Mouse (Mus musculus) neural tube, embryonic 11.5 days (tissue): ENCODE results near the gene Tex46. TPM values are rescaled to one million over a fixed set of nuclear protein-coding genes. Genes with fewer than 3 reads are reported as not detected.

Source experiments
- ATAC-seq: fragments of 200-750 bp; cut with Nextera tagmentation; 2 replicates; pipeline ENCODE4 v1.8.0; 2017; ENCODE audit warnings: moderate number of reproducible peaks, mild to moderate bottlenecking, moderate TSS enrichment, moderate library complexity; ENCODE audit not compliant: insufficient read depth, low FRiP score, low TSS enrichment
- DNase-seq: peaks from one replicate; pipeline ENCODE4 v3.0.0-alpha.2; 2015; ENCODE audit warnings: low spot score
- H3K27ac ChIP-seq: fragments of 300-500 bp; sonication (generic); 2 replicates; pipeline ENCODE4 v1.5.1; 2014; ENCODE audit warnings: low read depth, mild to moderate bottlenecking, low read length
- H3K27me3 ChIP-seq: fragments of 300-500 bp; sonication (generic); 2 replicates; pipeline ENCODE4 v1.6.1; 2014; ENCODE audit warnings: mild to moderate bottlenecking, low read length, mixed read lengths; ENCODE audit not compliant: control insufficient read depth, insufficient read depth
- H3K36me3 ChIP-seq: fragments of 300-500 bp; sonication (generic); 2 replicates; pipeline ENCODE4 v1.6.1; 2014; ENCODE audit warnings: mild to moderate bottlenecking, low read length, moderate library complexity, mixed read lengths; ENCODE audit not compliant: control insufficient read depth, insufficient read depth
- H3K4me1 ChIP-seq: fragments of 300-500 bp; sonication (generic); 2 replicates; pipeline ENCODE4 v1.6.1; 2014; ENCODE audit warnings: low read length, mixed read lengths; ENCODE audit not compliant: control insufficient read depth, insufficient read depth
- H3K4me2 ChIP-seq: fragments of 300-500 bp; sonication (generic); 2 replicates; pipeline ENCODE4 v1.6.1; 2014; ENCODE audit warnings: low read depth, mild to moderate bottlenecking, moderate library complexity
- H3K4me3 ChIP-seq: fragments of 300-500 bp; sonication (generic); 2 replicates; pipeline ENCODE4 v1.5.1; 2014; ENCODE audit warnings: low read depth, low read length
- H3K9ac ChIP-seq: fragments of 300-500 bp; sonication (generic); 2 replicates; pipeline ENCODE4 v1.6.1; 2014; ENCODE audit warnings: mild to moderate bottlenecking, low read length
- H3K9me3 ChIP-seq: fragments of 300-500 bp; sonication (generic); 2 replicates; pipeline ENCODE4 v1.6.1; 2016; ENCODE audit warnings: low read length; ENCODE audit not compliant: control insufficient read depth
- WGBS: fragments of 180-500 bp; shearing (Covaris S2); extraction: QIAGEN DNeasy Blood & Tissue Kit; methylation state at CpG from one replicate; pipeline ENCODE4 v1.1.7; 2014; 5-methylcytosine and 5-hydroxymethylcytosine counted together
- polyA plus RNA-seq: library from polyadenylated mRNA; unstranded; fragments of >200 nt; fragmentation: Nextera tagmentation; extraction: Ambion mirVana; gene quantifications from 2 replicates; pipeline ENCODE4 v1.2.1, GENCODE M21; 2014

Gene Tex46
- polyA plus RNA-seq, 1 experiment from 2014 or later = not detected

GRCm38 (mm10) chr4:136637563-136638229, 27.5 kb downstream of the Tex46 start:
- WGBS = 3% methylated on average over 66 of the region's 76 CpGs
- peak; percentile 74 for DNase-seq
- no peak overlapping the region for H3K27ac ChIP-seq
- peaks cover 14% of the 10 kb centered on the region for H3K4me1 ChIP-seq
- H3K9me3 ChIP-seq = no peaks in the 10 kb centered on the region
- ATAC-seq = no peak
- H3K4me2 ChIP-seq = peak overlapping the region; percentile 91
- peak overlapping the region; percentile 54 for H3K9ac ChIP-seq
- no peaks in the 10 kb centered on the region for H3K36me3 ChIP-seq
- H3K27me3 ChIP-seq = peaks cover 25% of the 10 kb centered on the region
- H3K4me3 ChIP-seq = peak overlapping the region; percentile 46

DNA sequence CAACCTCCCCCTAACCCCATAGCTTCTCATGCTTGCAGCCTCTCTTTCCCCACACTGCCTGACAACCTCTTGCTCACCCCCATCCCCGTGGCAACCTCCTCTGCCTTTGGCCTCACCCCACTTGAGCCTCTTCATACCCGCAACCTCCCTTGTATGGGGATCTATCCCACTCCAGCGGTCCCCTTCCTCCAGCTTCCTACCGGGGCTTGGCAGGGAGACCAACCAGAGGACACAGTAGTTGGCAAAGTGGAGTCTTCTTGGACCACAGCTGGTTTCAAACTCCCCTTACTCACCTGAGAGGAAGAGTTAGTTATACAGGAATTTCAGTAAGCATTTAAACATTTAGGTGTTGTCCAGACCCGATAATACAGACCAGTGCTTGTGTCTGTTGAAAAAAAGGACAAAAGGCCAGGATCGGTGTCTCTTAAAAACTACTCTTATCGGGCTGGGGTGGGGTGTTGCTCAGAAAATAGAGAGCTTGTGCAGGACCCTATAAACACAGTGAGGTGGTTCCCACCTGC, 28.1 kb downstream of the Tex46 start:
- ATAC-seq = no peak
- H3K9ac ChIP-seq = no peak overlapping the region
- no peak for DNase-seq
- H3K4me1 ChIP-seq = peaks cover 14% of the 10 kb centered on the region
- no peaks in the 10 kb centered on the region for H3K9me3 ChIP-seq
- 32% methylated on average over 7 of the region's 7 CpGs for WGBS
- H3K27ac ChIP-seq = no peak overlapping the region
- H3K36me3 ChIP-seq = no peaks in the 10 kb centered on the region
- H3K27me3 ChIP-seq = peaks cover 25% of the 10 kb centered on the region
- H3K4me3 ChIP-seq = no peak overlapping the region
- peak overlapping the region; percentile 91; the same call in 1 of the 2 replicates for H3K4me2 ChIP-seq

DNA sequence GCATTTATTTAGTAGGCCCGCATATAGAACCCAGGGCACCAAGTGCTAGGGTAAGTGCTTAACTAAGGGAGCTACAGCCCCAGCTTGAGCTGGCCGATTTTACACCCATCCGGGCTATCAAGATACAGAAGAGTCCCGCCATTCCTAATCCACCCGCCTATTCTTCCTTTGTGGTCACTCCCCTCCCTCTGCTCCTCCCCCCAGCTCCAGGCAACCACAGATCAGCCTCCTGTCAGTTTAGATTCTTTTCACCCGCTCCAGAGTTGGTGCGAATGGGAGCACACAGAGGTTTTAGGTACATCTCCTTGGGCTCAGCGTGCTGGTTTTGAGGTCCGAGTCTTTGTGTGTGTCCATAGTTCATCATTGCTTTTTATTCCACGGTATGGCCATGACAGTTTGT, 28.7 kb downstream of the Tex46 start:
- no peak overlapping the region for H3K27ac ChIP-seq
- no peaks in the 10 kb centered on the region for H3K36me3 ChIP-seq
- H3K4me1 ChIP-seq = peaks cover 14% of the 10 kb centered on the region
- WGBS = 5% methylated on average over 10 of the region's 10 CpGs
- DNase-seq = peak; percentile 65
- ATAC-seq = no peak
- peak overlapping the region; percentile 21 for H3K4me2 ChIP-seq
- H3K9me3 ChIP-seq = no peaks in the 10 kb centered on the region
- H3K27me3 ChIP-seq = peaks cover 25% of the 10 kb centered on the region
- peak overlapping the region; percentile 28; the same call in 1 of the 2 replicates for H3K9ac ChIP-seq
- H3K4me3 ChIP-seq = no peak overlapping the region

GRCm38 (mm10) chr4:136648922-136649479, 38.8 kb downstream of the Tex46 start:
- Histone ChIP-seq H3K9ac (no peak overlapping the region), H3K27me3 (no peaks in the 10 kb centered on the region), H3K36me3 (no peaks in the 10 kb centered on the region; the same call in 1 of the 2 replicates), H3K27ac (no peak overlapping the region), H3K4me2 (no peak overlapping the region), H3K9me3 (no peaks in the 10 kb centered on the region), H3K4me1 (no peaks in the 10 kb centered on the region), H3K4me3 (no peak overlapping the region)
- peak; percentile 85 for DNase-seq
- WGBS = 11% methylated on average over 11 of the region's 11 CpGs
- 0 out of 2 replicates have a peak, but pooled peaks have one; percentile 35 for ATAC-seq

- no peak overlapping the region for H3K4me2 ChIP-seq
- DNase-seq (no peak), ATAC-seq (no peak)
- H3K27me3 ChIP-seq = no peaks in the 10 kb centered on the region
- WGBS = 38% methylated on average over 13 of the region's 13 CpGs
- H3K36me3 ChIP-seq = peaks cover 3% of the 10 kb centered on the region; the same call in 1 of the 2 replicates
- H3K9me3 ChIP-seq = no peaks in the 10 kb centered on the region
- H3K27ac ChIP-seq = no peak overlapping the region
- H3K4me3 ChIP-seq = no peak overlapping the region
- no peaks in the 10 kb centered on the region for H3K4me1 ChIP-seq
- no peak overlapping the region for H3K9ac ChIP-seq
Measured at GRCm38 (mm10) chr4:136649480-136650196, 39.4 kb downstream of the Tex46 start.

DNA sequence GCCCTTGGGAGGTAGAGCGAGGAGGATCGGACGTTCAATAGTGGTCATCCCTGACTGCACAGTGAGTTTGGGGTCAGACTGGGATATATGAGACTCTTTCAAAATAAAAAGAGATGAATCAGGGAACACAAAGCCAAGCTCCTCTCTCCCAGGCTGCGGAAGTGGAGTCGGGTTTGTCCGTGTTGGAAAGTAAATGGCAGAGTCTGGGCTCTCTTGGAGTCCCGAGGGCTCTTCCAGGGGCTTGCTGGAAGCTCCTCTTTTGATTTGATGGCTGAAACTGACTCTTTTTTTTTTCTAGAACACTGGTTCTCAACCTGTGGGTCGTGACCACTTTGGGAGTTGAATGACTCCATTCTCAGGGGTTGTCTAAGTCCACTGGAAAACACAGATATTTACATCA, 40.0 kb downstream of the Tex46 start:
- Histone ChIP-seq H3K4me1 (no peaks in the 10 kb centered on the region), H3K36me3 (peaks cover 3% of the 10 kb centered on the region), H3K27ac (no peak overlapping the region), H3K9ac (no peak overlapping the region), H3K9me3 (no peaks in the 10 kb centered on the region), H3K4me2 (no peak overlapping the region), H3K4me3 (no peak overlapping the region), H3K27me3 (no peaks in the 10 kb centered on the region)
- ATAC-seq (no peak), DNase-seq (no peak)
- 89% methylated on average over 8 of the region's 8 CpGs for WGBS

DNA sequence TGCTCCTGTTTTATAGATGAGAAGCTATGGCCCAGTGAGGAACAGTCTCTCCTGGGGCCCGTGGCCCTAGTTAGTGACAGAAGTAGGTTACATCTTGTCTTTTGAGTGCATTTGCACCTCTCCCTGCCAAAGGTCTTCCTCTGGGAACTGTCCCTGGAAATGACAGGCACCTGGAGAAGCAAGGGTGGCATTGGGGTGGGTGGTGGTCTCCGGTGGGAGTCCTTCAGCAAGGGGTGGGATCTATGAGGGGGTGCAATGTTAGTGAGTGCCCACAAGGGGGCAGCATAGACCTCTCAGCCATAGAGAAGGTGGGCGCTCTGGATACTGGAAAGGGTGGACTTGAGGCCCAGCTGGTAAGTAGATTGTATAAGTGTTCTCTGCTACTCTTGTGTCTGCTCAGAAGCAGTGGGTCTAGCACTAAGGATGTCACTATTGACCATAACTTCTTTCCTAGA, 41.1 kb downstream of the Tex46 start:
- no peak overlapping the region for H3K4me2 ChIP-seq
- no peak overlapping the region for H3K4me3 ChIP-seq
- 69% methylated on average over 3 of the region's 3 CpGs for WGBS
- peaks cover 6% of the 10 kb centered on the region for H3K36me3 ChIP-seq
- H3K4me1 ChIP-seq = no peaks in the 10 kb centered on the region
- no peaks in the 10 kb centered on the region for H3K9me3 ChIP-seq
- DNase-seq (peak; percentile 72), ATAC-seq (0 out of 2 replicates have a peak, but pooled peaks have one; percentile 39)
- H3K9ac ChIP-seq = no peak overlapping the region
- H3K27ac ChIP-seq = no peak overlapping the region
- no peaks in the 10 kb centered on the region for H3K27me3 ChIP-seq

DNA sequence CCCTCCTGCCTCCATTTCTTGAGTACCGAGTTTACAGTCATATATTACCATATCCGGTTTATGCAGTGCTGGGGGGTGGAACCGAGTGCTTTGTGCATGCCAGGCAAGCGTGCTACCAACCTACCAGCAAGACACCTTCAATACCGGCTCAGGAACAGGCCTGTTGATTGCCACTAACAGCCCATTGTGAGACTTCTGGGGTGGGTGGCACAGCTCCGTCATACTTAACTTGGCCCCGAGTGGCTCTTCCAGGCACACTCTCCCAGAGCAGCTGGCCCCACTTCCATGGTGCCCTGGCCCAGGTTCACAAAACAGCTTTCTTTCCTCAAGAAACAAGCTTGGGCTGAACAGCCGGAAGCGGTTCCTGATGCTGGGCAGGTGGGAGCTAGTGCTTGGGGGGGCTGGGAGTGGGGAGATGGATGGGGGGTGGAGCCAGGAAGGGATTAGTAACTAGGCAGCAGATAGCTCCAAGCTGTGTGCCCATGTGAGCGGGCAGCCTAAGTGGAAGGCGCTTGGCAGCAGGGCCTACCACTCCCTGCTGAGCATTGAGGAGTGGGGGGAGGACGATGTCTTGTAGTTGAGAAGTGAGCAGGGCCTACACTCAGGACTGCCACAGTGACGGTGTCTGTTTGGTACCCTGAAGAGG, 41.8 kb downstream of the Tex46 start:
- H3K27ac ChIP-seq = no peak overlapping the region
- no peak for ATAC-seq
- DNase-seq = no peak
- H3K9me3 ChIP-seq = no peaks in the 10 kb centered on the region
- H3K9ac ChIP-seq = no peak overlapping the region
- H3K4me3 ChIP-seq = no peak overlapping the region
- 86% methylated on average over 13 of the region's 13 CpGs for WGBS
- peaks cover 9% of the 10 kb centered on the region for H3K36me3 ChIP-seq
- H3K4me1 ChIP-seq = no peaks in the 10 kb centered on the region
- H3K4me2 ChIP-seq = no peak overlapping the region
- no peaks in the 10 kb centered on the region for H3K27me3 ChIP-seq
